Mouse (Mus musculus) erythroblast, embryonic 14.5 days (primary cell): Measurements from ENCODE around the gene Rcn1.

Experiments
- GATA1 ChIP-seq: IDR thresholded peaks from 2 replicates; pipeline ENCODE4 v1.6.1; 2012; ENCODE audit warnings: low read length, inconsistent platforms, mixed read lengths
- TAL1 ChIP-seq: IDR thresholded peaks from 3 replicates; pipeline ENCODE4 v1.6.1; 2012; ENCODE audit warnings: low read length, inconsistent platforms, mixed read lengths

GRCm38 (mm10) chr2:105428467-105428866 lies 29.3 kb upstream of the Rcn1 start:
- no peak for TF ChIP-seq GATA1
- no peak for TF ChIP-seq TAL1
